Mouse (Mus musculus) thymus, postnatal 36 days (tissue): ENCODE measurements around the gene Ttc6.

Experiments used
- DNase-seq, 2 experiments: peaks; one replicate each; pipeline ENCODE4 v3.0.0; 2022; ENCODE audit warnings: mixed read lengths in 2 of 2

The Ttc6 gene

GRCm38 (mm10) chr12:57563909-57564308 lies at the start of gene Ttc6:
TSS of gene Ttc6 (plus strand) at chr12:57564113.
- no peak for DNase-seq

- no peak for DNase-seq
These were observed 49.4 kb upstream of the Ttc6 start for GRCm38 (mm10) chr12:57514552-57514951.

- DNase-seq = no peak
These were observed 48.1 kb upstream of the Ttc6 start for GRCm38 (mm10) chr12:57515702-57516377.

- DNase-seq = no peak
These were observed 35.6 kb upstream of the Ttc6 start for GRCm38 (mm10) chr12:57528335-57528734.

GRCm38 (mm10) chr12:57530474-57530873 lies 33.4 kb upstream of the Ttc6 start:
- DNase-seq = no peak

- no peak for DNase-seq
These were observed 29.4 kb upstream of the Ttc6 start for GRCm38 (mm10) chr12:57534517-57534878.

- no peak for DNase-seq
These were observed 28.9 kb upstream of the Ttc6 start for GRCm38 (mm10) chr12:57534879-57535611.

GRCm38 (mm10) chr12:57536056-57536908 lies 27.6 kb upstream of the Ttc6 start:
- DNase-seq = no peak

GRCm38 (mm10) chr12:57536909-57537670 lies 26.8 kb upstream of the Ttc6 start:
- DNase-seq = no peak

GRCm38 (mm10) chr12:57537791-57538587 lies 25.9 kb upstream of the Ttc6 start:
- DNase-seq = no peak

GRCm38 (mm10) chr12:57538588-57539550 lies 25.0 kb upstream of the Ttc6 start:
- no peak for DNase-seq

- no peak for DNase-seq
These were observed 24.3 kb upstream of the Ttc6 start for GRCm38 (mm10) chr12:57539551-57539985.

- no peak for DNase-seq
These were observed 22.8 kb upstream of the Ttc6 start for GRCm38 (mm10) chr12:57541118-57541517.

GRCm38 (mm10) chr12:57541931-57542745 lies 21.8 kb upstream of the Ttc6 start:
- DNase-seq = no peak

- no peak for DNase-seq
These were observed 20.9 kb upstream of the Ttc6 start for GRCm38 (mm10) chr12:57542746-57543626.

GRCm38 (mm10) chr12:57543627-57543991 lies 20.3 kb upstream of the Ttc6 start:
- DNase-seq = no peak

GRCm38 (mm10) chr12:57544641-57545370 lies 19.1 kb upstream of the Ttc6 start:
- no peak for DNase-seq
